Mouse (Mus musculus) embryonic fibroblast, embryonic 13.5 days (primary cell): ENCODE measurements around the gene E2f7. TPM values are rescaled to one million over a fixed set of nuclear protein-coding genes. Genes with fewer than 3 reads are reported as not detected.

Experiments used
- H3K27ac ChIP-seq: 2 replicates; pipeline ENCODE4 v1.5.1; 2012; ENCODE audit warnings: low read length, control low read depth, inconsistent platforms; ENCODE audit not compliant: insufficient read depth
- H3K4me1 ChIP-seq: 2 replicates; pipeline ENCODE4 v1.6.1; 2011; ENCODE audit warnings: low read length; ENCODE audit not compliant: control insufficient read depth, insufficient read depth
- H3K4me3 ChIP-seq: 2 replicates; pipeline ENCODE4 v1.5.1; 2011; ENCODE audit warnings: mild to moderate bottlenecking, control low read depth, low read length; ENCODE audit not compliant: insufficient read depth
- CTCF ChIP-seq: IDR thresholded peaks from 2 replicates; pipeline ENCODE4 v1.5.1; 2011; ENCODE audit warnings: mild to moderate bottlenecking, control low read depth, low read length, moderate library complexity, borderline replicate concordance; ENCODE audit not compliant: insufficient read depth
- POLR2A ChIP-seq: IDR thresholded peaks from 2 replicates; pipeline ENCODE4 v1.6.1; 2011; ENCODE audit warnings: low read depth, mild to moderate bottlenecking, control low read depth, low read length, moderate library complexity
- polyA plus RNA-seq: library from polyadenylated mRNA; stranded (reverse); fragments of >200 nt; gene quantifications from 2 replicates; pipeline ENCODE4 v1.2.4, GENCODE M21; 2011; ENCODE audit warnings: low read depth; ENCODE audit not compliant: missing spikeins, insufficient read length

Gene E2f7
- polyA plus RNA-seq, 1 experiment, result 10.9 TPM

- Histone ChIP-seq H3K4me3 (no peak overlapping the region), H3K27ac (no peak overlapping the region), H3K4me1 (no peaks in the 10 kb centered on the region)
- TF ChIP-seq CTCF (no peak), POLR2A (no peak)
These were observed 28.0 kb downstream of the E2f7 start for GRCm38 (mm10) chr10:110773201-110773600.

GRCm38 (mm10) chr10:110773878-110774277, 28.6 kb downstream of the E2f7 start:
- TF ChIP-seq CTCF (no peak), POLR2A (no peak)
- Histone ChIP-seq H3K27ac (no peak overlapping the region), H3K4me1 (no peaks in the 10 kb centered on the region), H3K4me3 (no peak overlapping the region)

GRCm38 (mm10) chr10:110781772-110782171, 36.5 kb downstream of the E2f7 start:
- no peaks in the 10 kb centered on the region for H3K4me1 ChIP-seq
- H3K4me3 ChIP-seq, result no peak overlapping the region
- no peak overlapping the region for H3K27ac ChIP-seq
- TF ChIP-seq CTCF (no peak), POLR2A (no peak)

GRCm38 (mm10) chr10:110782655-110783054, 37.4 kb downstream of the E2f7 start:
- no peak overlapping the region for H3K4me3 ChIP-seq
- H3K4me1 ChIP-seq, result no peaks in the 10 kb centered on the region
- H3K27ac ChIP-seq, result no peak overlapping the region
- TF ChIP-seq POLR2A (no peak), CTCF (no peak)

GRCm38 (mm10) chr10:110788049-110788752, 43.0 kb downstream of the E2f7 start:
- H3K27ac ChIP-seq, result no peak overlapping the region
- TF ChIP-seq CTCF, result no peak
- no peak for TF ChIP-seq POLR2A
- H3K4me1 ChIP-seq, result no peaks in the 10 kb centered on the region
- H3K4me3 ChIP-seq, result no peak overlapping the region

- H3K4me3 ChIP-seq, result no peak overlapping the region
- TF ChIP-seq CTCF, result no peak
- no peak for TF ChIP-seq POLR2A
- H3K27ac ChIP-seq, result no peak overlapping the region
- H3K4me1 ChIP-seq, result no peaks in the 10 kb centered on the region
These were observed 44.4 kb downstream of the E2f7 start for GRCm38 (mm10) chr10:110789683-110790082.

GRCm38 (mm10) chr10:110793150-110793787, 48.0 kb downstream of the E2f7 start:
- Histone ChIP-seq H3K4me1 (no peaks in the 10 kb centered on the region; the same call in 1 of the 2 replicates), H3K27ac (no peak overlapping the region), H3K4me3 (no peak overlapping the region)
- no peak for TF ChIP-seq POLR2A
- TF ChIP-seq CTCF, result no peak

GRCm38 (mm10) chr10:110794564-110795205, 49.4 kb downstream of the E2f7 start:
- H3K4me1 ChIP-seq, result no peaks in the 10 kb centered on the region; the same call in 1 of the 2 replicates
- peak; percentile 91 for TF ChIP-seq CTCF
- no peak for TF ChIP-seq POLR2A
- no peak overlapping the region for H3K27ac ChIP-seq
- no peak overlapping the region for H3K4me3 ChIP-seq

GRCm38 (mm10) chr10:110795206-110795796, 50.1 kb downstream of the E2f7 start:
- H3K27ac ChIP-seq, result no peak overlapping the region
- no peaks in the 10 kb centered on the region; the same call in 1 of the 2 replicates for H3K4me1 ChIP-seq
- no peak for TF ChIP-seq POLR2A
- no peak for TF ChIP-seq CTCF
- no peak overlapping the region for H3K4me3 ChIP-seq

GRCm38 (mm10) chr10:110801296-110801695, 56.1 kb downstream of the E2f7 start:
- no peak overlapping the region for H3K27ac ChIP-seq
- H3K4me3 ChIP-seq, result no peak overlapping the region
- H3K4me1 ChIP-seq, result peaks cover 10% of the 10 kb centered on the region
- TF ChIP-seq CTCF (no peak), POLR2A (no peak)
